Mouse (Mus musculus) spleen, postnatal 14 days (tissue): Measurements from ENCODE around the gene Bcl2l14.
A peak's percentile ranks its signal among the peaks of the same experiment; 100 is the strongest.

Experiments
- DNase-seq, 2 experiments: peaks; one replicate each; pipeline ENCODE4 v3.0.0; 2021 to 2022; ENCODE audit warnings: low spot score in 2 of 2

Bcl2l14 gene

DNA sequence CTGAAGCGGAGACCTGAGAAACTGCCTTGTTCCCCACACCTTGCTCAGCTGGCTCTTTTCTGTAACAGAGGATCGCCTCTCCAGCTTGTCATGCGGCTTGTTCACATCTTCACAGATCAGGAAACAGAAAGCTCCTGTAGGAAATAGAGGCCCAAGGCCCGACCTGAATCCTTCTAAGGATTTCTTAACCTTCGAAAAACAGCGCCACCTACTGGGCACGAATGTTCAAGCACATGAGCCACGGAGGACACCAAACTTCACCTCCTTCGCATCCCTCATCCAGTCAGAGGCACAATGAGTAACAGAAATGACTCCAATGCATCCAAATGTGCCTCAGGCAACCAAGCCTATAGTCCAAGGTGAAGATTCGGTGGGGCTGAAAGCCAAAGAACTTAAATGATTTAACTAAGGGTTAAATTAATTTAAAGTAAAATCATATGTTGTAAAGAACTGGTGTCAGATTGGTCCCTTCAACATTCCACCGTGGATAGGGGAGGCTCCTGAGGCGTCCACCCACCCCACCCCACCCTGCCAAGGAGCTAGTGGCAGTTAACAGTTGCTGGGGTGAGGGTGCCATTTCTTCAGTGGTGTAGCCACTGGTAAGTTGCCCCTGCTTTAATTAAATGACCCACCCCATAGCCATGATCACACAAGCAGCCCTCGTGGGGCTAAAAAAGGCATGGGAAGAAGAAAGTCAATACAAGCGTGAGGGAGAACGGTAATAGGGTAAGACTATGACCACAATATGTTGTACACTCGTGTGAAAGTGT, 7.0 kb downstream of the Bcl2l14 start:
- peak; percentile 25 to 41 for DNase-seq

DNA sequence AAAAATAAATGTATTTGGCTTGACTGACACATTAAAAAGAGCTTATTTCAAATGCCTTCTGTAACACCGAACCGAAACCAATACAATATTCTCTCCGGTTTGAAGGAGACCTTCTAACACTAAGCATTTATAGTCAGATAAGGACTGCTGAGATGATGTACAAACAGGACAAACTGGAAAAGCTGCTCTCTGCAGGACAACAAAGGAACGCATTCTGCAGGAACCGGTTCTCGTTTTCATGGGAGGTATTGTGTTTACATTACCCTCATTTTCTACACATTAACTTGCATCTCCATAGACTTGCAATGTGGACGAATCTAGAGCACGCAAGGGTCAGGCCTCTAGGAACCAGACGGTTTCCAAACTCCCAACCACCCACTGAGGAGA, 7.6 kb downstream of the Bcl2l14 start:
- no peak for DNase-seq

- DNase-seq = no peak
Measured at GRCm38 (mm10) chr6:134407226-134407625, 11.1 kb downstream of the Bcl2l14 start.

DNA sequence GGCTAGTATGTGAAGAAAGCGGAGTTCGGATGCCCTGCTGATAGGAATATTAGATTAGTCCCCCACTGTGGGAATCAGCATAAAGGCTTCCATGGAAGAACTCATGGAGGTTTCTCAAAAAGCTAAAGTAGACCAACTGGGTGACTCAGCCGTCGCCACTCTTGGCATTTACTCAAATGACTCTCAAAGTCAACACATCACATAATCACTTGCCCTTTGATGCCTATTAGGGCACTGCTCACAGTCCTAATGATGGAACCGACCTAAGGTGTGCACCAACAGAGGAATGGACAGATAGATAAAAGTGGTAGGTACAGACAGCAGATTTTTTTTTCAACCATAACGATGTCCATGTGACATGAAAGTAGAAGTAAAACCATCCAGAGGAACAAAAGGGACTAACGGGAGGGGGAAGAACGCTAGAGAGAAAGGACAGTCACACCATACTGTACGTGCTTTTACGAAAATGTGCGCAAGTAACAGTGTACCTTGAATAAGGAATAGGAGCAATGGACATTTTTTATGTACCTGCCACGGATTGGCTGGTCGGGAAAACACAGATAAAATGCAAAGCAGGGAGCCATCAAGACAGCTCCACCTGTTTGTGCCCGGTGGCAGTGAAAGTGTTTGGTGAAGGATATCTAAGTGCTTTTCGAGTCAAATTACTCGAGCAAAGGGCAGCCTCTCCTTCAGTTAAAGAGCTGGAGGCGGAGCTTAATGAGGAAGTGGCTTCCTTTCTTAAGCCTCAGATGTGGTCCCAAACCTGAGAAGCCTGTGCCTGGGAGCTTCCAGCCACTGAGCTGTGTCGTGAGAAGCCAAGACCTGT, 17.8 kb downstream of the Bcl2l14 start:
- no peak for DNase-seq

DNA sequence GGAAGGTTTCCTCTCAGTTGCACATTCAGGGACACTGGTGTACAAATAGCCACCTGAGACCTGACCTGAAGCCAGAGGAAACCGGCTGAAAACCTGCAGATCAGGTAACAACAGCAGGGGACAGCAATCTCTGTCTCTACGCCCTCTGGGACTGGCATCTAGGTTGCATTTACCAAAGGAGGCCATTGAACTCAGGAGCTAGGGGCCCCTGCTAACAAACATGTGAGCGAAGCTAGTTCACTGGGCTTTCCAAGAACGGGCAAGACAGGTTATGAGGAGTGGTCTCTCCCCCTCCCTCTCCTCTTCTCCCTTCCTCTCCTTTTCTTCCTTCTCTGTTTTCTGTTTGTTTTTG, 18.4 kb downstream of the Bcl2l14 start:
- DNase-seq = no peak

- DNase-seq = no peak
Measured at GRCm38 (mm10) chr6:134416556-134417105, 20.5 kb downstream of the Bcl2l14 start.

DNA sequence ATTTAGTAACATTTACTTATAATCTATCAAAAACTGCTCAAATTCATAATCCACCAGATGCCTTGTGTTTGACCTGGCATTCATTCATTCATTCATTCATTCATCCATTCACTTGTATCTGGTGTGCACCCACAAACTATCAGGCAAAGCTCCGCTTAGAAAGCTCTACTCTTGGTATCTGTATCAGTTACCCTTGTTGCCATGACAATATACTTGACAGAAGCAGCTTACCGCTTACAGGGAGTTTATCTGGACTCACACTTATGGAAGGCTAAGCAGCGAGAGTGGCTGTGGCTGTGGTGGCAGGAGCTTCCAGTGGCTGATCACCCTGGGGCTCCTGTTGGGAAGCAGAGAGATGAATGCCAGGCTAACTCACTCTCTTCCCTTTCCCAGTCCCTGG, 21.8 kb downstream of the Bcl2l14 start:
- no peak for DNase-seq

- no peak for DNase-seq
Measured at GRCm38 (mm10) chr6:134420375-134420774, 24.3 kb downstream of the Bcl2l14 start.

GRCm38 (mm10) chr6:134421921-134422320, 25.8 kb downstream of the Bcl2l14 start:
- DNase-seq = no peak

DNA sequence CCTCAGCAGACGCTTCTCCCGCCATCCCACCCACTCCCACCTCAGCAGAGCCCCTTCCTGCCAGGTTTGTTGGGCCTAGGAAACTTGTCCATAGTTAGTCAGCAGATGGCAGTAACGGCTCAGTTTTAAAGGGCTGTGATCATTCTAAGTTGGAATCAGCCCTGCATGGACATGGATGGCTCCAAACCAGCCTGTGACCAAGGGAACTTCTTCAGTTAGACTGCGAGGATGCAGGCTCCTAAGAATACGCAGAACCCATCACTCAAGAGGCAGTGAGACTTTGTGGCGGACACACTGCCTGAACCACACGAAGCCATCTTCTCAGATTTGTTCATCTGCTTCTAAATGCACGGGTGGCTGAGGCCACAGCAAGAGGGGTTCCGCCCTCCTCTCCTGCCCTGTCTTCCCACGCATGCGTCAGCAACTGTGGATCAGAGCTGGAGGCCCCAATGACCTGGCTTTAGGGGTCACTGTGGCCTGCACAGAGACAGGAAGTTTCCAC, 29.1 kb downstream of the Bcl2l14 start:
- peak in 1 of 2 experiments; percentile 6 for DNase-seq

GRCm38 (mm10) chr6:134427165-134427564, 31.0 kb downstream of the Bcl2l14 start:
- DNase-seq = no peak

DNA sequence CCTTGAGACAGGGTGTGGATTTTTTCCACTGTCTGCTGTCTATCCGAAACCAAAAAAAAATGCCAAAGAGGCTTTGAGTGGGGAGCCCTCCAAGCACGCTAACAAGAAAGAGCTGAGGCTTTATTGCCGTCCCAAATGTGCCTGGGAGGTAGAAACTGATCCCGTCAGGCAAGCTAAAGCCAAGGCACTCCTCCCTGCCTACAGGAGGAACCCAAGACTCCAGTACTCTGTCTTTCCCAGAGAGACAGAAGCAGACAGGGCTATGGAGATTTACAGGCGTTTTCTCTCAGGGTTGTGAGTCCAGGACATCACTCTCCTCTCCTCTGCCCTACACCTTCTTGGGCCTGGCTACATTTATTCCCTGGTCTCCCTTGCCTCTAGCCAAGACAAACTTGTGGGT, 32.3 kb downstream of the Bcl2l14 start:
- DNase-seq = no peak

DNA sequence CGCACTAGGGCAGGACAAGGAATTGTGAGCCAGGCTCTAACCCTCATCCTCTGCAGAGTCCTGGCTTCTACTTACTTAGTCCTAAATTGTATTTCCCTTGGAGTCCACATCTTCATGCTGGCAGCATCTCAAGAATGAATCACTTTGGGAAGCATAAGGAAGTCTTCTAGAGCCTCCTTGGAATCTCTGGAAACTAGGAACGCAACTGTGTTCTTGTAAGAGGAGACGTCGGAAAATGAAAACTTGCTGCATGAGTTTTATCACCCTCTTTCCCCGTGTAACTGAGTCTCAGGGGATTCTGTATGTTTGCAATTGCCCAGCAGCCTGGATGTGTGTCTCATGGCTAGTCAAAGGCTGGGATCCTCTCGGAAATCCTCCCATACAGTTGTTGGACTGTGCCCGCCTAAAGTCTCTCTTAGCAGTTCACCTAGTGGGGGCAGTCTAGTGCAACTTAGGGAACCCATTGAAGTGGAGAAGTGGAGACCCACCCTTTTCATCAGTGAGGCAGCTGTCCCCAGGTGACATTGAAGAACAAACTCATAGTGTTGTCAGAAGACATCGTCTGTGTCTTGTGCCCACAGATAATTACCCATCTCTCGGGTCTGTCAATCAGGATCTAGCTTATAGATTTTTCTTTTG, 34.2 kb downstream of the Bcl2l14 start:
- DNase-seq = no peak

DNA sequence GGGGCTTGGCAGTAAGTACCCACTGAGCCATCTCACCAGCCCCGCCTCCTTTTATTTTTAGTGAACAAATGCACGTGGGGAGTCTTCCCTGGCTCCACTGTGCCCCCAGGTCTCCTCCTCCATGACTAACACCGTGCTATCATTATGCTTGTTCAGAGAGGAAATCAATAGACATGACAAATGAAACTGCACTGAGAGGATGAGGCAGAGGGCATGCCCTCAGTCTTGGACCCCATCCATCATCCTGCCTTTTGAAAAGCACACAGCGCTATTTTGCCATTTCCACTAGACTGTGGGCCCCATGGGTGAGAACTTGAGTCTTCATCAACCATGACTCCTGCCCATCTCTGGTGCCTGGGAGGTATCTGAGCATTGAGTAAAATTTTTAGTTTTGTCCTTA, 35.5 kb downstream of the Bcl2l14 start:
- DNase-seq = no peak

GRCm38 (mm10) chr6:134433281-134433680, 37.2 kb downstream of the Bcl2l14 start:
- no peak for DNase-seq

GRCm38 (mm10) chr6:134434044-134434443, 37.9 kb downstream of the Bcl2l14 start:
- DNase-seq = no peak

- no peak for DNase-seq
Measured at GRCm38 (mm10) chr6:134434866-134435390, 38.8 kb downstream of the Bcl2l14 start.

GRCm38 (mm10) chr6:134436955-134437354, 40.8 kb downstream of the Bcl2l14 start:
- DNase-seq = no peak

DNA sequence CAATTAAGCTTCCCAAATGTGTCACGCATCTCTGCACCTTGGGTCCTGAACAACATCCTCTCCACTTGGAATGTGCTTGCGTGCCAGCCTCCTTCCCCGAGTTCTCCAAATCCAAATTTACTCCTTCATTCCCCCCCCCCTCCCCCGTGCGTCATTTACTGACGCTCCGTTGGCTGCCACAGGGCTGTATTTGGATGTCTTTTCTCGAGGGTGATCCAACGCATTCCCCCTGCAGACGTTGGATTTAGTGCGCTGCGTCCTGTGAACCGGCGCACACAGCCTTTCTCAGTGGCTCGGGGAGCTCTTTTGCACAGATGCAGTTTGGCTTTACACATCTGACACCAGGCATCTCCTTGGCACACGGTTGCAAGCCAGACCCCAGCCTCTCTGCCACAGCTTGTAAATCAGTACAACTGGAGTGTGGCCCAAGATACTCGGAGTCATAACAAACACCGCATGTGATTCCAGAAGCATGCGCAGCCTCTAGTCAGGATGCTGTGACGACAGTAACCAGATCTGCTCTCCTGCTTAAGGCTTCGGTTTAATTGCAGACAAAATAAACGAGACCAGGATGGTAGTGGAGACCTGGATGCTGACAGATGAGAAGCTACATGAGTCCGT, 43.4 kb downstream of the Bcl2l14 start:
- no peak for DNase-seq

- DNase-seq = no peak
Measured at GRCm38 (mm10) chr6:134440023-134440422, 43.9 kb downstream of the Bcl2l14 start.

- no peak for DNase-seq
Measured at GRCm38 (mm10) chr6:134441716-134442115, 45.6 kb downstream of the Bcl2l14 start.
